Mouse (Mus musculus) brain, adult 2 months (tissue): ENCODE measurements around the gene Fam193b.

Experiments used
- DNase-seq: peaks from one replicate; pipeline ENCODE4 v3.0.0; 2011; ENCODE audit warnings: low read depth, low spot score

The Fam193b gene

DNA sequence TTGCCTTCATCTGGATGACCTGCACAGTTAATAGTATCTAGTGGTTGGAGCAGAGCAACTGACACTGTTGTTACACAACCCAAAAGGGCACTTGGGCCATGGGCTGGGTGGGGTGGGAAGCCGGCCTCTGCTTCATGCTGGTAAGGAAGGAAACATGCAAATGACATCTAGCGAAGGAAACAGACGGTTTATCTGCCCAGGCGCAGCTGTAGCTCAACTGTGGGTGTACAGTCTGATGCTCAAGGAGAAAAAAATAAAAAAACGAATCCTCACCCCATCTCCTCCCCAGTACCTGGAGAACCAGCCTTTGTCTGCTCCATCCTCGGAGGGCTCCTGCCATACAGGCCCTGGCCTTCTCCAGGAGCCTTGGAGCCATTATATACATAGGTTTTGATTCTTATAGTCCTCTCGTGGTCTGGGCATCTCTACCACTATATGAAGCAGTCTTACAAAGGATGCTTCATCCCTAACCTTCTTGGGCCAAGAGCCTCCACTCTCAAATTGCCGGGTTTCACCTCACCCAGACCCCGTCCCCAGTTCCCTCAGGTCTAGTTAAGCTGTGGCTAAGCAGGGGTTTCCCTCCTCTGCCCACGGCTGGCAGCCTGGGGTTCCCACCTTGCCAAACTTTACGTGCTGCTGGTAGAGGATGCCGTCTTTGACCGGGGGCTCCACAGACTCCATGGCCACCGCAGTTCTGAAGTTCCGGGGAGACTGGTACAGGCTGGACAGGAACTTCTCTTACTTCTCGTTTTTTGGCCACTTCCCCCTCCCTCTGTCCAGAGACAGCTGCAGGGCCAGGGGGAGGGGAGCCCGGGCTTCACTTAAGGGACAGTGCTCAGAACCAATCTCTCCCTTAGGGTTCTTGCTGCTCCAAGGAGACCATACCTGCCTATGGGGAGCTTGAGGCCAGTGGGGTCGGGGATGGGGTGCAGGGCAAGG is 42.8 kb downstream of the Fam193b start:
- DNase-seq: peak; percentile 54

DNA sequence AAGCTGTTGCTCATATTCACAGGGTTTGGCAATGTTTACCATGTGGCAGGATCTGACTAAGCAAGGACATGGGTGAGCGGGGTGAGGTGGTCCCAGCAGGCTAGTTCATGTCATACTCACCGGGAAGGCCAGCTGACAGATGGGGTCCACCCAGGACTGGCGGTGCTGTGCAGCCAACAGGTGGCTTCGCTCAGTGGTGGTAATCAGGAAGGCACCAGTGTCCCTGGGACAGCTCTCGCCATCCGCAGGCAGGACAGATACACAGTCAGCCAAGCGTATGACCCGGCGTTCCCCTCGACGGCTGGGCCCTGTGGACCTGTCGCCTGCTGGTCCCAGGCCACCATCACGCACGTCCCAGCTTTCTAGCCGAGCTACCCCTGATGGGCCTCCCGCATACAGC is 43.7 kb downstream of the Fam193b start:
- no peak for DNase-seq

DNA sequence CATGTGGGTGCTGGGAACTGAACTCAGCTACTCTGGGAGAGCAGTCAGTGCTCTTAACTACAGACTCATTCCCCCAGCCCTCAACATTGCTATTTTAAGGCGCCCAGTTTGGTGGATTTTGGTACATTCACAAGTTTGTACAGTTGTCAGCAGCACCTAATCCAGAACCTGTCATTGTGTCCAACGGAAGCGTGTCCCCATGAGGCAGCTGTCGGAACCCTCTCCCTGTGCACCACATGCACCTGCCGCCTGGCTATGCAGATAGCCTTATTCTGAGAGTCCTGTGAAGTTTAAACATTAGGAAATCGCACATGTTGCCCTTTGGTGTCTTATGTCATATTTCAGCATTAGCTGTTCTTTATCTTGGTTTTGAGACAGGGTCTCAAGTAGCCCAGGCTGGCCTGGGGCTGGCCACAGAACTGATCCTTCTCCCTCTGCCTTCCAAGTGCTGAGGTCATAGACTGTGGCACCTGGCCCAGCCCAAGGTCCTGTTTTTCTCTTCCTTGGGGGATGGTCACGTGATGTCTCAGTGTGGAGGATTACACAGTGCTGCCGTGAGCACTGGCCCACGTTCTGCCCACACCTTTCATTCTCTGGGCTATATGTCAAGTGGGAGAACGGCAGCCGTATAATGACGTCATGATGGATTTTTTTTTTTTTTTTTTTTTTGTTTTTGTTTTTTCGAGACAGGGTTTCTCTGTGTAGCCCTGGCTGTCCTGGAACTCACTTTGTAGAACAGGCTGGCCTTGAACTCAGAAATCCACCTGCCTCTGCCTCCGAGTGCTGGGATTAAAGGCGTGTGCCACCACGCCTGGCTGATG is 45.0 kb downstream of the Fam193b start:
- no peak for DNase-seq

DNA sequence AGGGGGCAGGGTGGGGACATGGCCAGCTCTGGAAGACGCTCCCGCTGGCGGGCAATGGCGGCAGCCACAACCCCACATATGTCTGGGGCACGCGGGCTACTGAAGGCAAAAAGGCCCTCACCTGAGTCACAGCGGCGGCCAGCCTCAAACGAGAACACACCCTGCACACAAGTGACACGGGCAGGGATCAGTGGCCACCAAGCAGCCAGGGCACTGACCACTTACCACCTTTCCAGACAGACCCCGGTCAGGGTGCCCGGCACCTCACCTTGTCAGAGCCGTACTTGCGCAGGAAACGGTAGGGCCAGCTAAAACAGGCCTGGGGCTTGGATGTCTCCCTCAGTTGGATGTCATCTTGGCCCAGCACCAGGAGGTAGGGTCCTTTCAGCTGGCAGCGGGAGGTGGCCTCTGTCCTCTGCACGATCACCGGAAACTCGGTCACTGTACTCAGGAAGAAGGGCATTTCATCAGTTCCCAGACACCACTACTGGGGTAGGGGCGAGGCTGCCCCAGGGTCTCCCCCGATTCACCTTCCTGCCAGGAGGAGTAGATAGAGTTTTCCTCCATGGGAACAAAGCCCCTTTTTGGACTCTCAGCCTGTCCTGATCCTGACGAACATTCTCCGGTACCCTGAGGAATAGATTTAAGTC is 46.8 kb downstream of the Fam193b start:
- no peak for DNase-seq

DNA sequence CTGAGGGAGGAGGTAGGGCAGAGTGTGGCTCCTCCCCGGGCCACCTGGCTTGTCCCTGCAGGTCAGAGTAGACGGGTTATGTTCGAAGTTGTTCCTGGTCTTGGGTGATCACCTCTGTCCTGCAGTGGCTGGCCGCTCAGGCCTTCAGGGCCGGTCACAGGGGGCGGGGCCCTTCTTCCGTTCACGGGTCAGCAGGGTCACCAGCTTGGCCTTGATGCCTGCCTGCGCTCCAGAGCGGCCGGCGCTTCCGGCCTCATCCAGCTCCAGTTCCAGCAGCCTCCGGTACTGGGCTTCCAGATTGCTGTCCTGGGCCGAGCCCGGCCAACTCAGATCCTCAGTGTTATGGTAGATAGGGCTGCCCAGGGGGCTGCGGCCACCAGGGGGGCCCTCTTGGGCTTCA is 47.6 kb downstream of the Fam193b start:
- no peak for DNase-seq

DNA sequence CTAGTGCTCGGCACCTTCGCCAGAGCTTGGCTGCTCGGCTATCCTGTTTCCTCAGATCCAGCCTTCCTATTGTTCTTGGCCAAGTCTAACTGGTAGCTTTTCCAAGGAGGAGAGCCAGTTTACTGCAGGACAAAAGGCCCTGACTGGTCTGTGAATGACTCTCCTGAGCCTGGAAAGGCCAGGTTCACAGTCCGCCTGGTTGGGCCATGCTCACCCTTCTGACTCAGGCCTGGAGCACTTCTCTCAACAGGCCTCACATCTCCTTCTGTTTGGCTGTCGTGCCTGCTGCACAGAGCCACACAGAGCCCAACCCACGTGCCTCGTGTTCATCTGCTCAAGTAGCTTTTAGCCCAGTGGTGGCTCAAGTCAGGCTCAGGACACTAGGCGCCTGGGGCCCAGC is 48.2 kb downstream of the Fam193b start:
- DNase-seq: no peak

DNA sequence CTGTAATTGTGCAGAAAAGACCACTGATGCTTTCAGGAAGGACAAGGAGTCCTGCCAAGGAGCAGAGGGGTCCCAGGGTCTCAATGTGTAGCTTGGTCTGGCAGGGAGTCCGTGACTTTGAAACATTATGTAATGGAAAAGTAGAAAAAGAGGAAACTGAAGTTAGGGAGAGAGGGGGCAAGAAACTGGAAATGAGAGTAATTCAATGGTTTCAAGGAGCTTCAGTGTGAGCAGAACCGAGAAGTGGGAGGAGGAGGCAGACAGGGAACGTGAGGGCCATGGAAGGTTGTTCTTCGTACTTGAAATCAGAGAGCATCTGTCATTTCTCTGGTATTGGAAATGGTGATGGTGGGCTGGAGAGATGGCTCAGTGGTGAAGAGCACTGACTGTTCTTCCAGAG is 51.3 kb downstream of the Fam193b start:
- no peak for DNase-seq

DNA sequence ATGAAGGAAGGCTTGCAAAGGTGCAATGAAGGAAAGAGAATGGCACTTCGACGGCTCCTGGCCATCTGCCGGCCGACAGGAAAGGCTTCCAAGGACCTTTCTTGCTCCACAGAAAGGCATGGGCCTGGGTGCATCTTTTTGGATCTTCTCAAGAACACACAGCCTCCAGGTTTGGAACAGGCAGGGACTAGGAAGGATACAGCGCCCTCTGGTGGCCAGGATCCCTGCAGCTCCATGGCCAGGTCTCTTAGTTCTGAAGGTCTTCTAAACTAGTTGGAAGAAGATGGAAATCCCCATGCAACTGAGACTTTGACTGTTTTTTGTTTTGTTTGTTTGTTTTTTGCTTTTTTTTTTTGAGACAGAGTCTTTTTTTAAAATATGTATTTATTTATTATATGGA is 54.0 kb downstream of the Fam193b start:
- DNase-seq: peak; percentile 95

DNA sequence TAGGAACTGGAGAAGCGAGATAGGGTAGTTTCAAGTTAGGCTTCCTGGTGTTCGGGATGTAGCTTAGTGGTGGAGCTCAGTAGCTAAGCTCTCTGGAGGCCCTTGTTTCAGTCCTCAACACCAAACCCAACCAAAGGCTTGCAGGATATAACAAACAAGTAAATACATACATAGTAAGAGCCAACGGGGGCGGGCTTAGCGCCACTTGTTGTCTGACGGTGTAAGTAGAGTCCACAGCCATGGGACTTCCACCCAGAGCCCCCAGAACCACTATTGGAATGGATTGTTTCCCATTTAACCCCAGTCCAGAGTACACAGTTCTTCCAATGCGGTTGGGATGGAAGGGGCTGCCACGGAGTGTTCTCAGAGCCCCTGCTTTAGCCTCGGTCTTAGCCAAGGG is 57.1 kb downstream of the Fam193b start:
- no peak for DNase-seq

DNA sequence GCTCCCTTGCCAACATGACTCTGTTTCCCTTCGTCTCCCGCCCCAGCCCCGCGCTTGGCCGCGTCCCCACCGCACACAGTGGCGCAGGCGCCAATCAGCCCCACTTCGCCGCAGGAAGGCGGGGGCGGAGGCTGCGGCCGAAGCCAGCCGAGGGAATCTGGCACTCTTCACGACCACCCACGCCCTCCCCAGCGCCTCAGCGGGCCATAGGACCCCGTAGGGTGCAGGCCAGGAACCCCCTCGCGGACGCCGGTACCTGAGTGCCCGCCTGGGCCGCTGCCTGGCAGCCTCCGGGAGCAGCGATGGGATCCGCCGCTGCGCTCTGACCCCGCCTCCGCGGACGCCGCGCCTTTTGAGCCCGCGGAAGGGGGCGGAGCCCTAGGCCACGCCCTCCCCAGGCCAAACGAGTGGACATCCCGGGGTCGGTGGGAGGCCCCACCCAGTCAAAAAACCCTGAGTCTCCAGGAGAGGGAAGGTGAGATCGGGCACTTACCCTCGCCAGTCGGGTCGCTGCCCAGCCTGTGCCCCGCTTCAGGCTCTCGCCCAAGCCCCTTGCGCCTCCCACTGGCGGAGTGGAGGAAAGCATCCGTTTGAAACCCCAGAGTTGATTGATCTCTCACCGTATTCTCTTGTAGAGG is 57.7 kb downstream of the Fam193b start, which contains the start of gene Pdlim7:
TSS of gene Pdlim7 (minus strand) at position 566 of the 638 bp plus-strand sequence.
- peak; percentile 81 for DNase-seq

DNA sequence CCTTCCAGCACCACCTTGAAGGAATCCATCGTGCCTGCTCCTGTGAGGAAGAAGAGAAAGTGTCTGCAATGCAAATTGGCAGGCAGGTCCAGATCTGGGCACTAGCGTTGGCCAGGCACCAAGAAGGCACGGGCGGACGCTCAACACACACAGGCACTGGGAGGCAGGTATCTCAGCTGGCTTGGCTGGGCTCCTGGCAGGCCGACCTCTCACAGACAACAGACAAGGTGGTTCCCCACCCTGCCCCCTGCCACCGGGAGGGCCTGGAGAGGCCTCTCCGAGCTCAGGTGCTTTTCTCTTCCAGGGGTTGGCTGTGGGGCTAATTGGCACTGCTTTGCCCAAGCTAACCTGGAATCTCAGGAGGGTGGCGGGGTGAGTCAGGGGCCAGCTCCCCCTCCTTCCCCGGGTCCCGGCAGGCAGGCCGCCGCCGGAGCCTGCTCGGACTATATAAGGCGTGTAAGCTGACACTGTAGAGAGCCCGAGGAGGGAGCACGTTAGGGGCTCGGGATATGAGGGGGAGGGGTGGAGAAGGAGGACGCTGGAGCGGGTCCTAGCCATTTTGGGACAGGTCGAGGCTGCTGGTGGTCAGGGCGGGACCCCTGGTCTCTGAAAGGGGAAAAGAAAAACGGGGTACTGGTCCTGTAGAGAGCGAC is 58.4 kb downstream of the Fam193b start:
- peak; percentile 56 for DNase-seq

DNA sequence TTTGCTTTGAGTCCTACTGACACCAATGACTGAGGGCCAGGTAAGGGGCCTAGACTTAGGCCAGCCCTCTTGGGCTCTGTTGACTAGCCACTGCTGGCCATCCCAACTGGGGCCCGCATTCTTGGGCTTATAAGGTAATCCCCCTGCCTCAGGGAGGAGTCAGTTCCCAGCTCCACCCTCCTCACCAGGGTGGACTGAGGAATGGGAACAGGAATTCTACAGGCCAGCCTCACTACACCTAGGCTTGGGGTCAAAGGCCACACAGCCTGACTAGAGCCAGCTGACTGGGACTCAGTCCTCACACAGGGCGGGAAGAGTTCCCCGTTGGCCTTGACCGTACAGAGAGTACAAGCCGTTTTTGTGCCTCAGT is 59.4 kb downstream of the Fam193b start:
- no peak for DNase-seq

DNA sequence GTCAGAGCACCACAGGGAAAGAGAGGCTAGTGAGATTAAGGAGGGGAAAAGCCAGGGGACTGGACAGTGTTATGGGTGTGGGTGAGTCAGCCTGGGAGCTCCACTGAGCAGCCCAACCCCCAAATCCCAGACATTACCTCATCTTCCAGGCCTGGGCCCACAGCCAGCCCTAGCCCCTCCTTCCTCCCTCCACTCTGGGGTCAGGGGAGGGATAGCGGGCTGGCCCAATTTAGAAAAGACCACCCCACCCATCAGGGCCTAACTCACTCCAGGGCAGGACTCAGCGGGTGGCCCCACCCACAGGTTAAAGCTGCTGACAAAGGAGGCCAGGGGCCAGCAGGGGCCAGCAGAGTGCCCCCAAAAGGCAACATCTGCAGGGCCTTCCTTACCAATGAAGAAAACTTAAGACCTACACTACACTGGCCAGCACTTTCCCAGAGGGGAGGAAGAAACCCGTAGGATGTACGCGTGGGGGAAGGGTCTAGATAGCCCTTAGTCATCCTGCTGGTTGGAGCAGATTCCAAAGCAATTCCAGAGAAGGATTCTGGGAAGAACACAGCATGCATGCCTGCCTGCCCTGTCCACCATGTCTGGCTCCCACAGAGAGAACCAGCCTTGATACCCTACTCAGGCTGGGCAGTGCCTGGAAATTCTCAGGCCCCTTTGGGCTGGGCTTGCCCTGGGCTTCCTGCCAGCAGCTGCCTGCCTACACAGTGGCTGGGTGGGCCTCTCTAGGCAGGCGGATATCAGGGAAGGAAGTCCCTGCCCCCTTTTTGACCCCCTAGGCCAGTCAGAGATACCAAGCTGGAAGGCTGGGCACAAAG is 60.0 kb downstream of the Fam193b start:
- DNase-seq: peak; percentile 50

DNA sequence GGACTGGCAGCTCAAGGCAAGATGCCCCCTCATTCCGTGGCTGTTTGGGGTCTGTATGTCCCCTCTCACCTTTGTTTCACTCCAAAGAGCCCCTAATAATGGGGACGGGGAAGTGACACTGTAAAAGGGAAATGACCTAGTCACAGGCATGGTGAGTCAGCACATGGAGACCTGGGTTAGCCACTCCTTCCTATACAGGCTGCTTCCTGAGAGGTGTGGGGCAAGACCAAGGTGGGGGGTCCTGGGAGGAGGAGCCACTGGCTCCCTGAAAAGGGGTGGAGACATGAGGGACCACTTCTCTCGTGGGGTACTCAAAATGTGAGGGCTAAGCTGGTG is 60.6 kb downstream of the Fam193b start:
- no peak for DNase-seq

DNA sequence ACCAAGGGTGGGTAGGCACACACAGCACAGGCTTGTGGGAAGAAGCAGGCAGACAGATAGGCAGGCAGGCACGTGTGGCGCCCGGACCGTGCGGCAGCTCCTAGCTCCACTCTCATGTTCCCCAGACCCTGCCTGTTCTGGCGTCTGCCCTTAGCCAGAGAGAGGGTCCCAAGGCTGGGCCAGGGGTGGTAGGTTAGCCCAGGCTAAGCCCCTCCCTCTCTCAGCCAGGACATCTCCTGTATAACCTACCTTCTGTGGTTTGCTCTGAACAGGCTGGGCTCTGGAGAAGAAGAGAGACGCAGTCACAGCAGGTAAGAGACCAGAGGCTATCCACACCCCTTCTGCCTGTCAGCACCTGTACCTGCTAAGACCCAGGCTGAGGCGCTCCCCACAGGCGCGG is 62.4 kb downstream of the Fam193b start:
- no peak for DNase-seq

DNA sequence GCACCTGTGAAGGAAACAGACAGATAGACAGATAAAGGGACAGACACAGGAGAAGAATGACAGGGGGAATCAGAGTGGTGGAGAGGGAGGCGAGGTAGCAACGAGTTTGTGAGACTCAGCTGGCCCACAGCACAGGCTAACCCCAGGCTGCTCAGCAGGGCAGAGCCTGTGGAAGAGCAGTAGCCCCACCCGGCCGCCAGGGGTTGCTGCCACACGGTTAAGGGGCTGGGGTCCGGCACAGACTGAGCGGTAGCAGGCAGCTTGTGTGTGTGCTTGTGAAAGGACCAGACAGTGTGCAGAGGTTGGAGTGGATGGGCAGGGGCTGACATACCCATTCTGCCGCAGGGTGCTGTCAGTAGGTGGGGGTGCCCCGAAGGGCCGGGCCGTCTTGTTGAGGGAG is 63.0 kb downstream of the Fam193b start:
- DNase-seq: no peak

DNA sequence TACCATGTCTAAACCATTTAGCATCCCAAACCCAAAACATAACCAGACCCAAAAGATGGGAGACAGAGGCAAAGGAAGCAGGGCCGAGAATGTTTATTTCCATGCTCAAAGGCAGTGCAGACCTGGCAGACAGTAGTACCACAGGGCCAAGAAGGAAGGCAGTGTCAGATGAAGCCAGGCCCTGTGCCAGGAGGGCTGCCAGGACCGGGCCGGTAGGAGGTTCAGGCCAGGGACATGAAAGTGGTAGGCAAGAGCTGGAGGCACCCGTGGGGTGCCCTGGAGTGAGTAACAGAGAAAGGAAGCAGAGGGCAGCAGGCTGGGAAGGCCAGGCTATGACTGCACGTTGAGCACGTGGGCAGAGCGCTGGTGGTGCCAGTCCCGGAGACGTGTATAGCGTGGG is 64.2 kb downstream of the Fam193b start:
- DNase-seq: no peak

DNA sequence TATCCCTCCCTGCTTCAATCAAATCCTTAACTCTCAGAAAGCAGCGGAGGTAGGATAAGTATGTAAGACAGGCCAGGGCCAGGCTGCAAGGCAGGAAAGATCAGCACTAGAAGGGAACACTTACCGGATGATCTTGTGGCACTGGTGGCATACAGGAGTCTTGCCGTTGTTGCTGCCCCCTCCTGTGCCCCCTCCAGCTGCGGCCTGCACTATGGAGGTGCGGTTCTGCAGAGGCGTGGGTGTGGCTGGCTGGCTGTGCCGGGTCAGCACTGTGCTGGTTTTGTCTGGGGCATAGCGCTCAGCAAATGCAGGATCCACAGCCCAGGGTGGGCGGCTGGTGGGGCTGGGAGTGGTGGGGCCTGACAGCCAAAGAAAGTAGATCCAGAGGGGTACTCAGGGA is 65.1 kb downstream of the Fam193b start:
- DNase-seq: no peak

DNA sequence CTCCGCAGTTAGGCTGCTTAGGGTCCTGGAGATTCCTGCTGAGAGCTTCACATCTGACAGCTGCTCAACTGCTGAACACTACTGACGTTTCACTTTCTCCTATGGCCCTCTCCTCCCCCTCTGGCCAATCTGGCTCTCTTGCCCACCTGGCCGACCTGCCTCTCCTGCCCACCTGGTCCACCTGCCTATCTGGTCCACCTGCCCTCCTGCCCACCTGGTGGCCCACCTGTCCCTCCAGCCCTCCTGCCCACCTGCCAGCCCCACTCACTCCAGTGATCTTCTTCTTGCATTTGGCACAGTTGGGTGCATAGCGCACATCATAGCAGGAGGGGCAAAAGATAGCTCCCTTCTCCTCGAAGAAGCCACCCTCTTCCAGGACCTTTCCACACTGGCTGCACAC is 66.5 kb downstream of the Fam193b start:
- no peak for DNase-seq

DNA sequence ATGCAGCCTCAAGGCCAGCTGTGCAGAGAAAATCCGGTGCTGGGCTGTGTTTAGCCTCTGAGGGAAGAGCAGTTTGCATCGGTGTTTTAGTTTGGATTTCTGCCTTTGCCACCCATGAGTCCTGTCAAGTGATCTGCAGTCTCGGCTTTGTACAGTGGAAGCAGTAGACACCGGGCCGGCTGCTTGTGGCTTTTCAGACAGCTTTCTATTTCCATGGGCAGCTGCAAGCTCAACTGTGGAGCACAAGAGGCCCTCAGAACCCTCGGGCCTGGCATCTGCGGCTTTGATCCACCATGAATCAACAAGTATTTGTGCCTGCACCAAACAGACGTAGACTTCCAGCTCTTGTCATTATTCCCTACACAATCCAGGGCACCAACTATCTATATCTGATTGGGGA is 68.5 kb downstream of the Fam193b start:
- DNase-seq: no peak

DNA sequence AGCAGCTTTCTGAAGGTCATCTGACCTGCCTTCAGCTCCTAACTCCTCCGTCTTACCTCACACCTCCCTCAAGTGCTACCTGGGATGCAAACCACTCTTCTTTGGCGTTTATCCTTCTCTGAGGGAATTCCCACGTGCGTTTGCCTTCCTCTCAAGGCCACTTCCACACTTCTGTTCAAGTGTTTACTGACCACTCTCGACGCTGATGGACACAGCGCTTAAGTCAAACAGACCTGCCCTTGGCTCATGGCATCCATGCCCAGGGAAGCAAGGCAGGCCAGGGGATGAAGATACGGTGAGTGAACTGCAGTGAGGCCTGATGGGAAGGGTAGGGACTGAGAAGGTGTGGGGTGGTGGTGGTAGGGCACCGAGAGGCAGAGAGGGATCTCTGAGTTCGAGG is 70.3 kb downstream of the Fam193b start:
- no peak for DNase-seq
